Mouse (Mus musculus): Measurements from ENCODE around the gene Pou4f1.
"Not testable (repeated sequence)": the region's sequence is repeated elsewhere in the genome, so short reads cannot be mapped to it uniquely, and the experiment has no call there.

Pou4f1 gene

DNA sequence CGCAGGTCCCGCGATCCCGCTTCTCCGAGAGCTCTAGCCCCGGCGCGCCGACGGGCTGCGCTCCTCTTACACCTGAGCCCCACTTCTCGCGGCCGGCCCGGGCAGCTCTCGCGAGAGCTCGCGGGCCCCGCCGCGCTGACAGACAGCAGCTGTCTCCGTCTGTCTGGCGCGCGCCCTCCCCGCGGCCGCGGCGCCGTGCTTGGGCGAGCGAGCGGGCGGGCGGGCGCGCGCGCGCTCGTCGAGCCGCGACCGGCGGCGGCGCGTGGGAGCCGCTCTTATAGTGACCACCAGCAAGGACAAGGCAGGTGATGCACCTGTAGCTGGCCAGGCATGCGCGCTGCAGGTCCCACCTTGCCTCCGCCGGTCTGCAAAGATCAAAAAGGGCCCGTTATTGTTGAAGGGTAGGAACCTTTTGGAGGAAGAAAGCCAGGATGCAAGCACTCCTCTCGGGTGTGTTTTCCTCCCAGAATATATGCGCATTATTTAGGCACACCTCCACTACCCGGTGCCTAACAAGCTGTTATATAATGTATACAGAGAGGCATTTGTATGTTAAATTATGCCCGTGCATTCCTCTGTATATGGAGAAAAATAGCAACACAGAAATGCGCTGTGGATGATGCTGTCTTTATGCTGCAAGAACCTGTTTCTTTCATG is at the start of gene Pou4f1:
Gene Pou4f1, minus strand, starts transcription at position 34 of the 657 bp plus-strand sequence.
- peak; percentile 22 for DNase-seq (ENCODE audit: low spot score)

DNA sequence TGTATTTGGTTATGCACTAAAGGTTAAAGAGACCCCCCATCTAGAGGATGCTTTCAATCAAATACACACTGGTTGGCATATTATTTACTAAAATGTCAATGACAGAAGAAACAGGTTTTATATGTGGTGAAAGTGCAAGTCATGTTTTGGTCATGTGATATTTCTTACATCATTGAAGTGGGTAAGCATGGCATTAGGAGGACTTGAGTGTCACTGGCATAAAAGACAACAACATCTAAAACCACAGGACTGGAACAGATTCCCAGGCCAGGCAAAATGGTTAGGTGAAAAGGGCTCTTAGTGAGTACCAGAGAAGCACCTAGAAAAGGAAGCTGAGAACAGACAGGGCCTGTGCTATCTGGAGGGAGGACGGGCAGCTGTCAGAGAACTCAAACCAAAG is 43.9 kb upstream of the Pou4f1 start:
- no peak for DNase-seq (ENCODE audit: low spot score)

DNA sequence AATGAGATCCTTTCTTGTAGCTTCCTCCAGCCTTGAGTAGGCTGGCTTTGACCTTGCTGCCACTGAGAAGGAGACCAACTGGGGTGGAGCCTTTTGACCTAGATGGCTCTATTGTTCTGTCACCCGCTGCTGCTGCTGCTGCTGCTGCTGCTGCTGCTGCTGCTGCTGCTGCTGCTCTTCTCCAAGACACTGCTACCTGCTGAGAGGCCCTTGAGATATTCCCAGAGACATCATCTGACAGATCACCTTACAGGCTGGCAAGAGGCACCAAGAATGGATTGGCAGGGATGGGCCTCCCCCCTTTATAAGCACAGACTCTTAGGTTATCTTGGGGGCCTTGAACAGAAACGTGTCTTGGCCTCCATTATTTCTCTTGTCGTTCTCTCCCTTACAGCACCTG is 35.0 kb upstream of the Pou4f1 start:
- DNase-seq (ENCODE audit: low spot score): not testable (repeated sequence)

DNA sequence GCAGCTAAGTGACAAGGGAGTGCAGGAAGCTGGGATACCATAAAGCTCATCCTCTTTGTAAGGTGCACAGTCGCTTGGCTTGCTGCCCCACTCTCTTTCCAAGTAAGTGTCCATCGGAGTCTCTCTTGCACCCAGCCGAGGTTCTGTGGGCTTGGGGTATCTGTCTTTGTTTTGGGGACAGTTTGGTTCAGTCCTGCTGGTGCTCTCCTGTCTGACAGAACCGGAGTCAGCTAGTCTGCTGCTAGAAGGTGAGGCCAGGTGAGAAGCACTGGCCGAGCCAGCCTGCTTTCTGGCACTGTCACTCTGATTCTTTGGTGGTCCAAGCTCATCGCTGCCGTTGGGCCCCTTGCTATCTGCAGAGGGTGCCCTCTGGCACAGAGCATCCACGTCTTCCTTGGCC is 12.0 kb upstream of the Pou4f1 start:
- no peak for DNase-seq (ENCODE audit: low spot score)

DNA sequence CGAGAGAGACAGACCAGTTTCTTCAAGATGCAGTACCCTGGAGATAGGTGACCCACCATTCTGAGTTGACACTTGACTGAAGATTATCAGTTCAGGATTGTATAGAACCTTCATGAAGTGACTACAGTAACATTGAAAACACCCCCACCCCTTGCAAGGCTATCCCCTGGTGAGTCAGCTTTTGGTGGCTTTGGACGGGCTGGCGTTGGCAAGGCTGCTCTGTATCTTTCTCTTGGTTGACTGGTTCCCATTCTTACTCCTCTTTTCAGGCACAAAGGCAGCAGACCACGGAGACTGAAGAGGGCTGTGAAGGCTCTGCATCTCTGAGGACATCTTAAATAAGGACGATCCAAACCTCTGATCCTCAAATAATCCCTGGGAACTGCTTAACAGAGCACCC is 10.8 kb upstream of the Pou4f1 start:
- DNase-seq (ENCODE audit: low spot score): no peak

DNA sequence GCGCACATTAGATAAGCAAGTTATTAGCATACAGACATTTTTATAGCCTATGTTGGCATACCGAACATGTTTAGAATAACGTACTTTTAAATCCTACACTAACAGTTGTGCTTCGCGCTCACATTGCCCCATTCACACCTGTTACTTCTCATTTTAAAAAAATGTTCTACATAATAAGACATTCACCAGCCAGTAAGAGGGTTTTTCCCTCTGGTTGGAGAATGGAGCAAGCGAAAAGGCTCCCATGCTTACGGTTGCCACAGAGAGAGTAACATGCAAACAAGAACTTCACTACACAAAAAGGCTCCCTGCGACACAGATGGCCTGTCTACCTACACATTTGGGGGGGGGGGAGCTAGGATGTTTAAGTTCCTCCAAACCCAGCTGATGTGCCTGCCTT is 9.8 kb upstream of the Pou4f1 start:
- DNase-seq (ENCODE audit: low spot score): no peak

DNA sequence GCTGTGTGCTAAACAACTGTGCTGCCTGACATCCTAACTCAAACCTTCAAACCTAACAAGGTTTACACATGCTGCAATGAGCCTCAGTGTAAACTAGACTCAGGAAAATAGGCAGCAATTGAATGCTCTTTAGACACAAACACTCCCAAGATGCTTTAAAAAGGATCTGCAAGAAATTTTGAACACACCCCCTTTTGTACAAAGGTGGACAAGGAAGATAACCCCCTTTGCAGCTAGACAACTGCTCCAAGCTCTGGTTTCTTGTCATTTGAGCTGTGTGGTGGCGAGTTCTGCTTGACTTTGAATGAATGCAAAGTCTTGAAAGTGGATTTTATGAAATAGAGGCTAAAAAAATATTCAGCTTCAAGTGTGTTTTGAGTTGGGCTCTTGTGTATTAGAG is 7.6 kb upstream of the Pou4f1 start:
- no peak for DNase-seq (ENCODE audit: low spot score)

DNA sequence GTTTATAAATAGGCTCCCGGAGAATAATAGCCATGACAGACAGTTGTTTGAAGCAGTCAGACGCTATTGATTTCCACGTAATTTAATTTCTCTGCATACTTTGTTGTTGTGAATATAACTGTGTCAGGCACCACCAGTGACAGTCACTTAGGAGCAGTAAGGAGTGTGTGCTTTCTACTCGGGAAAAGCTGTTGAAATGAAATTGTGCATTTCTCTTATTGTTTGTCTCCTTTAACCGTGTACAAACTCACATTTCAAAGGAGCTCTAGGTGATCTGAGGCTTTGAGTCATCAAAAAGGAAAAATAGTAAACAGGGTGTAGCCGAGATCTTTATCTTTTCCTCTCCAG is 798 bp upstream of the Pou4f1 start:
- no peak for DNase-seq (ENCODE audit: low spot score)

DNA sequence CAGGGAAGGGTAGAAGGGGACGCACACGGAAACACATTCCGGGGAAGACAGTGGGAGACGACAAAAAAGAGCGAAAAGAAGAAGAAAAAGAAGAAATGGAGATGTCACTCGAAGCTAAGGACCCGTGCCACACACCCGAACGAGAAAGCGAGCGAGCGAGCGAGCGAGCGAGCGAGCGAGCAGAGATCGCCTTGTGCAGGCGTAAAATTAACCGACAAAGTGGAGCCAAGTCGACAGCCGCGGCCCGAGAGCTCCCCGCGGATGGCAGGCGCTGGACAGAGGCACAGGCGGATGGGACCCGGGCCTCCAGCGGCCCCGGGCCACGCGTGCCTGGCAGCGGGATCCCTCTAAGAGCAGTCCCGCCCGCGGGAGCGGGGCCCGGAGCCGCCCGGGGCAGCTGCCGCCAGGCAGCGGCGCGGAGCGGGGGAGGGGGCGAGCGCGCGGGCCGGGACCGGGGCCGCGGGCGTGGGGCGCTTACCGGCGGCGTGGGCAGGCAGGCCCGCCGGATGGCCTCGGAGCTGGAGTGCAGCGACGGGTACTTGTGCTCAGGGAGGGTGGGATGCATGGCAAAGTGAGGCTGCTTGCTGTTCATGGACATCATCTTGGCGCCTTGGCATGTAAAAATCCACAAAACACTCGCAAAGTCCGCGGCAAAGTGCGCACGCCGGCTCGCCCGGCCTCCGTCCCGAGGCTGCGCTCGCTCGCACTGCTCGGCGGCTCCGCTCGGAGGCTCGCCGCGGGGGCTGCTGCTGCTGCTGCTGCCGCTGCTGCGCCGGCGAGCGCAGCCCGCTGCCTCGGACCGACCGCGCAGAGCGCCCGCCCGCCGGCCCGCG is 450 bp downstream of the Pou4f1 start:
- no peak for DNase-seq (ENCODE audit: low spot score)

DNA sequence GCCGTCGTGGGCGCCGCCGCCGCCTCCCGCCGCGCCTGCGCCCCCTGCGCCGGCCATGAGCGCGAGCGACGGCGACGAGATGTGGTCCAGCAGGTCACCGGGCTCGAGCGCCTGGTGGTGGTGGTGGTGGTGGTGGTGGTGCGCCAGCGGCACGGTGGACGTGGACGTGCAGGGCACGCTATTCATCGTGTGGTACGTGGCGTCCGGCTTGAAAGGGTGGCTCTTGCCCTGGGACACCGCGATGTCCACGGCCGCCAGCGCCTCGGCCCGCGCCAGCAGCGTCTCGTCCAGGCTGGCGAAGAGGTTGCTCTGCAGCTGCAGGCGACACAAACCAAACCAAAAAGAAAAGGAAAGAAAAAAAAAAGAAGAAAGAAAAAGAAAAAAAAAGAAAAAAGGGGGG is 1.2 kb downstream of the Pou4f1 start:
- no peak for DNase-seq (ENCODE audit: low spot score)

DNA sequence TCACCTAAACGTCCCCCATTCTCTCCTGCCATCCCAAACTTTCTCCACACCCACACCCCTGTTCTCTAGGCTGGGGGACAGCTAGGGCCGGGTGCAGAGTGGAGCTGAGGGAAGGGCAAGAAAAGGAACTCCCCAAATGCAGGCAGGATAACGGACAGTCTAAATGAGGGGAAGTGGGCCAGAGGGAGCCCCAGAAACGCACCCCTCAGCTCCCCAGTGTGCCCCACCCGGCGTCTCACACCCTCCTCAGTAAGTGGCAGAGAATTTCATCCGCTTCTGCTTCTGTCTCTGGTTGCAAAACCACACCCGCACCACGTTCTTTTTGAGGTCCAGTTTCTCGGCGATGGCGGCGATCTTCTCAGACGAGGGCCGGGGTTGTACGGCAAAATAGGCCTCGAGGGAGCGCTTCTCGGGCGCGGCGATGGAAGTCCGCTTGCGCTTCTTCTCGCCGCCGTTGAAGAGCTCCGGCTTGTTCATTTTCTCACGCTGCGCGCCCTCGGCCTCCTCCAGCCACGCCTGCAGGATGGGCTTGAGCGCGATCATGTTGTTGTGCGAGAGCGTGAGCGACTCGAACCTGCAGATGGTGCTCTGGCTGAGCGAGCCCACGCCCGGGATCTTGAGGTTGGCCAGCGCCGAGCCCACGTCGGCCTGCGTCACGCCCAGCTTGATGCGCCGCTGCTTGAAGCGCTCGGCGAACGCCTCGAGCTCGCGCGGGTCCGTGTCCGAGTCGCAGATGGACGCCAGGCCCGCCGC is 2.1 kb downstream of the Pou4f1 start:
- DNase-seq (ENCODE audit: low spot score): no peak

DNA sequence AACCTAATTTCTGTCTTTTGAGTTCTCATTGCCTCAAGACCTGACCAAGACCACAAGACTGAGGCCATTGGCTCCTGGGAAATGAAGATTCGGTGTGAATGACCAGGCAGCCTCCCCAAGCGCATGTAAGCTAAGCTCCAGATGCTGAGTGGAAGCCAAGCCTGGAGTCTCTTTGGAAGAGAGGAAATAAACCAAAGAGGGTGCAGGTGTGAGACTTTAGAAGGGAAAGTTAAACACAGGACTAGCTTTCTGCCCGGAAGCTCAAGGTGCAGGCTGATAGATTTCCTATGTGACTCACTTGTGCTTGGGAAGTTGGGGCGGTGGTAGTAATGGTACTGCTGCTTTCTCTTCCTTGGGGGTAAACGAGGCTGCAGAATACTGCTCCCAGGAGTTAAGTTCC is 3.0 kb downstream of the Pou4f1 start:
- no peak for DNase-seq (ENCODE audit: low spot score)

DNA sequence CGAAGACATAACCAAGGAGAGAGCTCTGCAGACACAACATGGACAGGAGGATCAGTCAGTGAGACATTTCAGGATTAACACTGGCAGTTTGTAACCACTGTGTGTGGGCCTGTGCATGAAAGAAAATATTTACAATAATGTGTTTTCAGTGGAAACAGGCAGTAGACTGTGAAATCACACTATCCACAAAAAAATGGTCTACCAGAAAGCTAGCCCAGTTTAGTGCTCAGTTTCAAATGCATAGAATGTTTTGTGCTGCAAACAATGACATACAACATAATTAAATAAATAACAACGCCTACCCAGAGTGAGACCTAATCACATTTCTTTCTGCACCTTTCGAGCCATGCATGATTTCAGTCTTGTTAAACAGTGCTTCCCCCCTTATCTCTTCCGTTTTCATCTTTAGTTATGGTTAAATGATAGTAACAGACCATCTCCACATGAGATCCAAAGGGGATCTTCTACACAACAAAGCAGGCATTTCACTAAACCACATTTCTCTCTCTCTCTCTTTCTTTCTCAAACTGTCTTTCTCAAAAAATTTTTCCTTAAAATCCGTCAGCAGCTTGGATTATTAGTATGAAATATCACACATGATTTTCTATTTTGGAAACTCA is 4.1 kb downstream of the Pou4f1 start:
- DNase-seq (ENCODE audit: low spot score): no peak

DNA sequence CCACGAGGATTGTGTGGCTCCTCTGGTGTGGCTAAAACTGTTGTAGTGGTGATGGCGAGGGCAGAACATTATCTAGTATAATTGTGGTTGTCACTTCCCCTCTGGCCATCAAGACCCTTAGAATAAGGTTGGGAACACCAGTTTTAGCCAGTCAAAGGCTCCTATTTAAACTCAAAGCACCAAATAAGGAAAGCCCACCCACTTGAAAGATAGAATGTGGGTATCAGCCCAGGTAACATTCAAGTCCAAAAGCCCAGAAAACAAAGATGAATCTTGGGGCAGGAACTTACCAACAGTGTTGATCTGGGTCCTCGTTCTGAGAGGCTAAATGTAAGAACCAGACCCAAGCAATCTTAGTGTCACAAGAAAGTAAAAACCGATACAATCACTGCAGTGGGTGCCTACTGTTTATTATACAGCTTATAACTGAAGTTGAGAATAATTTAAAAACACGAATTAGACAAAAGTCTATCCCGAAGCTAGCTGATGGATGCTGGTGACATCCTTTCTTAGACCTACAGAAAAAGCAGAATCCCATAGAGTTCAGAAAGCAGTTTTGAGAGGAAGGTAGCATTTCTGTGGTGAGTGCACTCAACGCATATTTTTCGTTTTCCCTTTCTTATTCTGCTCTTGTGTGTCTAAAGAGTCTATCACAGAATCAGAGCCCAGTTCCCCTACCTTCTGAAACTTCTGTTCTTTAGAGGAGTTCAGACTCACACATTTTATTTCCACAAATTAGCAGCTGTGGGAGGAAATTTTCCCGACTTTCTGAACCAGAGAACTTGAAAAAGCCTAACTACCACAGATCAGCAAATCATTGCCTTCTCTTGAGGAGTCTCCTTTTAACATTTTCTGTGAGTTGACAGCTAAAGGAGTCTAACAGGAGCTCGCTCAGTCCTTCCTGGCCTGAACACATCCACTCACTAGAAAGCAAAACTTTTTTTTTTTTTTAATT is 6.2 kb downstream of the Pou4f1 start:
- DNase-seq (ENCODE audit: low spot score): no peak

DNA sequence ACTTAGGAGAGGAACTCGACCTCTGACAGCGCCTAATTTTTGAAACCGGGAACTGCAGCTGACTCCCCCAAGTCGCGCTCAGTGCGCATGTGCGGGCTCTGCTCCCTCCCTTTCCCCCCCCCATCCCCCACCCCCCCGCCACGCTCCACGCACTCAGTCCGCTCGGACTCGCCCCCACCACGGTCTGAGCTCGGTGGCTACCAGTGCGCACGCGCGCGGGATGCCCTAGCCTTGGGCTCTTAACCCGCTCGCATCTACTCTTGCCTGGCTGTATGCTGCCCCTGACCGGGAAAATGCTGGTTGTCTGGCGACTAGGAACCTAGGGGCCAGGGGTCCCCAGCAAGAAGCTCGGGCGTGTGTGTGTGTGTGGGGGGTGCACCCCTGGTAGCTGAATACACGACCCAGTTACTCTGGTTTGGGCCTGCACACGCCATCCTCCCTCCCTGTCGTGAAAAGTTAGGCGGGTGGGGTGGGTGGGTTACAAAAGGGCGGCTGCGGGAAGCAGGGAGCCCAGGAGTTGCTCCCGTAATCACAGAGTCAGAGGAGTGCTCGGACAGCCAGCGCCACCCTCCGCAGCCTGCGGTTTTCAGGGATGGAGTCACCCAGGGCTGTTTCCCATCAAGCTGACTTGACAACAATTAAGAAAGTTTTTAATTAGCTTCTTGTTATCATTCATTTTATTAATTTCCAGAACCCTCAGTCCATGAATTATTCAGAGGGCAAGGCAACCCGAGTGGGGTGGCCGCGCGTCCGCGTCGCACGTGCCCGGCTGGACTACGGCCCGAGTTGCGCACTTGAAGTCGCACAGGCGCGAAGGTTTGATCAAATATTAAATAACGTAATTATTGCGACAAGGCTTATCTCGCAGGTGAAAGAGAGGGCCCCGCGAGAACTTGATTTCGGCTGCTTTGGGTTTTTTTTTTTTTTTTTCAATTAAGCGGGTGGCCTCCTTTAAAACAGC is 7.2 kb downstream of the Pou4f1 start:
- DNase-seq (ENCODE audit: low spot score): no peak

DNA sequence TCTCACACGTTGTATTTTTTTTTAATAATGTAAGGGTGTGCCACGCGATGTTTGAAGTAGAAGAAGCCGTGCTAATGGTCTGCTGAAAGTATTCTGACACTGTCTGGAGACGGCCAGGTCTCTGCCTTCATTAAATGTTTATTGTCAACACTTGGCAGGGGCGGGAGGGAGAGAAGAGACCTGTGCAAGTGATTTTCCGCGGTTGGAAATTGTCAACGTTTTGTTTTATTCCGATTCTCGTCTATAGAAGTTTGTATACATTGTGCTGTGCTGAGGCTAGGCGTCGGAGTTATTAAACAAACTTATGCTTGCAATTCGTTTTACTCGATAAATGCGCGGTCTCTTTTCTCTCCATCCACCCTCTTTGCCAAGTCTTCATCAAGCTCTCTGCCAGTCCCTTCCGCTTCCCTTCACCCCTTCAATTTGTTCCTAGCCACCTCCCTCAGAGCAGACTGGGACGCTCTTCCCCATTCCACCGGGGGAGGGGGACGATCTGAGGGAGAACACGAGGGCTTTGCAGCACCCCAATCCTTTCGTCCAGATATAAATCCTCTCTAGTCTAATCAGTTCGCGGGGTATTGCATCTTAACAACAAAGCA is 8.2 kb downstream of the Pou4f1 start:
- no peak for DNase-seq (ENCODE audit: low spot score)

DNA sequence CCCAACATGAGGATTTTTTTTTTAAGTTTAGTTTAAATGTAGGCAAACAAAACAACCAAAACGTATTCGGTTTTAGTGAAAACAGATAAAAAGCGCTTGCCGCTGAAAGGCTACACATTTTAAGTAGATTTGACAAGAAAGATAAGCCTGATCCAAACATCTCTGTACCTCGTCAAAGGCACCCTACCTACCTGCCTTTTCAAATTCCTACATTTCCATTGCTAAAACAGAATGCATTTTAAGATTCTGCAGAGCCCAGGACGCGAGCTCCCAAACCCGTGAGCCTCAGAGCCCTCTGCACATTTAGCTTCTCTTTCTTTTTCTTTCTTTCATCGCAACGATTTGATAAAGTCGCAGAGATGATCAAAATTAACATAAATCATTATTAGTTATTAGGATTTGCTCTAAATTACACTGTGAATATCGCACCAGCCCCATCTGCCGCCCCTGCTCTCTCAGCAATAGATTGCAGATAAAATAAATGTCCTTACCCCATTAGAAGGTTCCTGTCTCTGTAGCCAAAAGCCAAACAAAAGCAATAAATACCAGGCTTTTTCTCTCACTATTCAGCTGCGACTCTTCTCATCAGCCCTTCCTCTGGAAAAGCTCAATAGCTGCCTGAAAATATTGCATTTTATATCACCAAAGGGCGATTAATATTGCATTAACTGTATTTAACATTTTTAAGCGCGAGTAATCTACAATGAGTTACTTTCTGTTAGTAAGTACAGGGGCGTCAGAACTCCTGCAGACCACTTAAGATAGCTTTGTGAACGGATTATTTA is 8.9 kb downstream of the Pou4f1 start:
- no peak for DNase-seq (ENCODE audit: low spot score)

DNA sequence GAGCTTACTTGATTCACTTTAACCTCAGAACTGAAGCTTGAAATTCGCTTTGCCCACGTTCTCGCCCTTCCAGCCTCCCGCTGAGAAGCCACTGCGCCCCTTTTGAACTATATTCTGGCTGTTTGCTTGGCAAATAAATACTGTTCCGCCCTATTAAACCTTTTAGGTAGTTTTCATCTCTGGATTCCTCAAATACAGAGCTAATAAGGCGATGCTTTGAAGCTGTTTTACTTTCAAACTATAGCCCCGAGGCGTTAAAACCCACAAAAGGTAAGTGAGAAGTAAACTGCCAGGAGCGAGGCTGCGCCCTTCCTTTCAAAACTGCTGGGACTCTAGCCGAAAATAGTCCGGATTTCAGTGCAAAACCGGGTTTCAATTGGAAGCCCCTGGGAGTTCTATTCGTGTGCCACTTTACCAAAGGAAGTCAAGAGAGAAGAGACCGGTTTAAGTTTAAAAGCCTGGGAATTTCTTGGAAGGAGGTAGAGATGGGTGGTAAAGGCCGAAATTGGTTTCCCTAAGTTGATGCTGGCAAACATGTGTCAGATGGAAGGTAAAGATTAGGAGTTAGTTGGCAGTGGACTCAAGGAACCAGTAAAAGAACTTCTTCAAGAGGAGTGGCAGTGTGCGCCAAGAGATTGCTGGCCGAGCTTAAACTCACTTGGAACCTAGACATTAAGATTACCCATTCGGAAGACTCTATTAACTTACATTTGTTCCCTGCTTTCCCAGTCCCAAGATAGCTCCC is 9.7 kb downstream of the Pou4f1 start:
- DNase-seq (ENCODE audit: low spot score): no peak

All from ovary, adult 18-20 months (tissue).